Mouse (Mus musculus): ENCODE measurements around the gene Evc. TPM values are rescaled to one million over a fixed set of nuclear protein-coding genes. Genes with fewer than 3 reads are reported as not detected.

The Evc gene
- polyA plus RNA-seq, 1 experiment from 2014 or later = 1.7 TPM

- H3K4me3 ChIP-seq (ENCODE audit: low read depth, low read length) = no peak overlapping the region
- H3K36me3 ChIP-seq (ENCODE audit: control insufficient read depth, insufficient read depth) = no peaks in the 10 kb centered on the region
- 30% methylated on average over 4 of the region's 4 CpGs for WGBS
- ATAC-seq = no peak
- no peak for TF ChIP-seq CTCF (IDR thresholded peaks at IDR 0.05; ENCODE audit: low read depth)
- H3K4me2 ChIP-seq (replicated peaks; ENCODE audit: low read depth) = no peak overlapping the region
- H3K9ac ChIP-seq (ENCODE audit: low read depth, low read length) = no peak overlapping the region
- H3K9me3 ChIP-seq (ENCODE audit: control insufficient read depth) = no peaks in the 10 kb centered on the region
- H3K27me3 ChIP-seq (replicated peaks; ENCODE audit: control insufficient read depth, insufficient read depth, low read length) = peaks cover 42% of the 10 kb centered on the region
- H3K27ac ChIP-seq (ENCODE audit: low read depth, low read length) = no peak overlapping the region
- no peaks in the 10 kb centered on the region for H3K4me1 ChIP-seq (replicated peaks; ENCODE audit: control insufficient read depth, insufficient read depth, low read length)
Measured at GRCm38 (mm10) chr5:37247456-37247855, 89.2 kb downstream of the Evc start.

- WGBS = 2% methylated on average over 33 of the region's 37 CpGs
- no peak for ATAC-seq
- Histone ChIP-seq H3K9me3 (ENCODE audit: control insufficient read depth) (no peaks in the 10 kb centered on the region), H3K27me3 (replicated peaks; ENCODE audit: control insufficient read depth, insufficient read depth, low read length) (peaks cover 53% of the 10 kb centered on the region), H3K9ac (ENCODE audit: low read depth, low read length) (peak overlapping the region; percentile 17; the same call in 1 of the 2 replicates), H3K4me3 (ENCODE audit: low read depth, low read length) (peak overlapping the region; percentile 36), H3K27ac (ENCODE audit: low read depth, low read length) (no peak overlapping the region), H3K4me1 (replicated peaks; ENCODE audit: control insufficient read depth, insufficient read depth, low read length) (0 out of 2 replicates have a peak, but pooled peaks cover 3% of the 10 kb centered on the region), H3K36me3 (ENCODE audit: control insufficient read depth, insufficient read depth) (no peaks in the 10 kb centered on the region), H3K4me2 (replicated peaks; ENCODE audit: low read depth) (peak overlapping the region; percentile 63)
- no peak for TF ChIP-seq CTCF (IDR thresholded peaks at IDR 0.05; ENCODE audit: low read depth)
Measured at GRCm38 (mm10) chr5:37246138-37246910, 90.4 kb downstream of the Evc start.

DNA sequence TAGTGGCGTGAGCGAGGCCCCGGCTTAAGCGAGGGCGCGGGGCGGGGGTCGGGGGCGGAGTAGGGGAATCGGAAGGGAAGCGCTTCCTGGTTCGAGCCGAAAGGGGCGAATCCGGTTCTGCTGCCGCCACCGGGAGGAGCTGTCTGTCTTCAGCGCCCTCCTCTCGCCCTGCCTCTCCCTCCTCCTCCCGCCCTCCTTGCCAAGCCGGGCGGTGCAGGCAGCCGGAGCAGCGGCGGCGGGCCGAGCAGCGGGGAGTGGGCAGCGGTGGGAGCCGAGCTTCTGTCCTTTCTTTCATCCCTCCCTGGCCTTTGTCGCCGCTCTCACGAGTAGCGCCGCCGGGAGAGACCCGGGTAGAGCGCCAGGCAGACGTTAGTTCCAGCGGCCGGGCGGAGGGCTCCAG lies 91.0 kb downstream of the Evc start:
- no peak overlapping the region for H3K27ac ChIP-seq (ENCODE audit: low read depth, low read length)
- peak overlapping the region; percentile 17; the same call in 1 of the 2 replicates for H3K9ac ChIP-seq (ENCODE audit: low read depth, low read length)
- H3K9me3 ChIP-seq (ENCODE audit: control insufficient read depth) = no peaks in the 10 kb centered on the region
- H3K36me3 ChIP-seq (ENCODE audit: control insufficient read depth, insufficient read depth) = no peaks in the 10 kb centered on the region
- 0% methylated on average over 36 of the region's 42 CpGs for WGBS
- no peak for ATAC-seq
- 0 out of 2 replicates have a peak, but pooled peaks cover 3% of the 10 kb centered on the region for H3K4me1 ChIP-seq (replicated peaks; ENCODE audit: control insufficient read depth, insufficient read depth, low read length)
- peak; percentile 37 for TF ChIP-seq CTCF (IDR thresholded peaks at IDR 0.05; ENCODE audit: low read depth)
- peak overlapping the region; percentile 63 for H3K4me2 ChIP-seq (replicated peaks; ENCODE audit: low read depth)
- peak overlapping the region; percentile 36 for H3K4me3 ChIP-seq (ENCODE audit: low read depth, low read length)
- peaks cover 60% of the 10 kb centered on the region for H3K27me3 ChIP-seq (replicated peaks; ENCODE audit: control insufficient read depth, insufficient read depth, low read length)

DNA sequence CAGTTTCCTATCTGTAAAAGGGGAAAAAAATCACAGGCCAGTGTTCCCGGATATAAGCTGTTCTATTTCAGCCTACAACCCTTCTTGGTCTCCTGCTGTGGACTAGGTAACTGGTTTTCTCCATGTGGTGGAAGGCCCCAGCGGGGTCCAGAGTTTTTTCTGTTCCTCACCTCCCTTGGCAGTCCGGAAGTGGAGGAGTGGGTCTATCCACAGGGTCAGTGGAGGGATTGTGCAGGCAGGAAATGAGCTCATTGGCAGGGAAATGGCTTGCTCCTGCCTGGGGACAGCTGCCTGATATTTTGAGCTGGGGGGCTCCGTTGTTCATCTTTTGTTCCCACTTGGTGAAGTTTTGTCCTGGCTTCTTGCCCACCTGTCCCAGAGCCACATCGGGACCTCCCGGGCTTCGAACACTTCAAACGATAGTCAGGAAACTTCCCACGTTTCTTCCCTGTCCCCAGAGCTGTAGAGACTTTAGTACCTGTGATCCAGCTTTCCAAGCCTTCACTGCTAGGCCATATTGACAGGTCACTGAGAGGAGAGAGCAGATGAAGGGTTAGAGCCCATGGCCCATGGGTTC lies 91.9 kb downstream of the Evc start:
- no peak for ATAC-seq
- Histone ChIP-seq H3K36me3 (ENCODE audit: control insufficient read depth, insufficient read depth) (no peaks in the 10 kb centered on the region), H3K27me3 (replicated peaks; ENCODE audit: control insufficient read depth, insufficient read depth, low read length) (peaks cover 66% of the 10 kb centered on the region), H3K9ac (ENCODE audit: low read depth, low read length) (no peak overlapping the region), H3K27ac (ENCODE audit: low read depth, low read length) (no peak overlapping the region), H3K9me3 (ENCODE audit: control insufficient read depth) (no peaks in the 10 kb centered on the region), H3K4me2 (replicated peaks; ENCODE audit: low read depth) (no peak overlapping the region), H3K4me1 (replicated peaks; ENCODE audit: control insufficient read depth, insufficient read depth, low read length) (0 out of 2 replicates have a peak, but pooled peaks cover 3% of the 10 kb centered on the region), H3K4me3 (ENCODE audit: low read depth, low read length) (no peak overlapping the region)
- TF ChIP-seq CTCF (IDR thresholded peaks at IDR 0.05; ENCODE audit: low read depth) = no peak
- WGBS = 36% methylated on average over 9 of the region's 9 CpGs

GRCm38 (mm10) chr5:37244161-37244560 lies 92.5 kb downstream of the Evc start:
- Histone ChIP-seq H3K4me3 (ENCODE audit: low read depth, low read length) (no peak overlapping the region), H3K9ac (ENCODE audit: low read depth, low read length) (no peak overlapping the region), H3K27me3 (replicated peaks; ENCODE audit: control insufficient read depth, insufficient read depth, low read length) (peaks cover 66% of the 10 kb centered on the region), H3K27ac (ENCODE audit: low read depth, low read length) (no peak overlapping the region), H3K9me3 (ENCODE audit: control insufficient read depth) (no peaks in the 10 kb centered on the region), H3K4me1 (replicated peaks; ENCODE audit: control insufficient read depth, insufficient read depth, low read length) (0 out of 2 replicates have a peak, but pooled peaks cover 3% of the 10 kb centered on the region), H3K4me2 (replicated peaks; ENCODE audit: low read depth) (no peak overlapping the region), H3K36me3 (ENCODE audit: control insufficient read depth, insufficient read depth) (no peaks in the 10 kb centered on the region)
- 5% methylated on average over 13 of the region's 13 CpGs for WGBS
- no peak for ATAC-seq
- TF ChIP-seq CTCF (IDR thresholded peaks at IDR 0.05; ENCODE audit: low read depth) = no peak

GRCm38 (mm10) chr5:37243169-37243886 lies 93.4 kb downstream of the Evc start:
- Histone ChIP-seq H3K4me3 (ENCODE audit: low read depth, low read length) (no peak overlapping the region), H3K9me3 (ENCODE audit: control insufficient read depth) (no peaks in the 10 kb centered on the region), H3K36me3 (ENCODE audit: control insufficient read depth, insufficient read depth) (no peaks in the 10 kb centered on the region), H3K27me3 (replicated peaks; ENCODE audit: control insufficient read depth, insufficient read depth, low read length) (peaks cover 66% of the 10 kb centered on the region), H3K4me1 (replicated peaks; ENCODE audit: control insufficient read depth, insufficient read depth, low read length) (0 out of 2 replicates have a peak, but pooled peaks cover 3% of the 10 kb centered on the region), H3K4me2 (replicated peaks; ENCODE audit: low read depth) (no peak overlapping the region), H3K9ac (ENCODE audit: low read depth, low read length) (no peak overlapping the region), H3K27ac (ENCODE audit: low read depth, low read length) (no peak overlapping the region)
- 3% methylated on average over 19 of the region's 19 CpGs for WGBS
- TF ChIP-seq CTCF (IDR thresholded peaks at IDR 0.05; ENCODE audit: low read depth) = no peak
- ATAC-seq = no peak
